Mouse (Mus musculus) kidney, postnatal 4 days (tissue): ENCODE measurements around the gene Stx7.
A peak's percentile ranks its signal among the peaks of the same experiment; 100 is the strongest.

Experiments
- DNase-seq, 2 experiments: peaks; one replicate each; pipeline ENCODE4 v3.0.0; 2021; ENCODE audit warnings: mixed read lengths in 2 of 2

Stx7 gene

GRCm38 (mm10) chr10:24167978-24168583 lies 19.0 kb downstream of the Stx7 start:
- DNase-seq: no peak

- peak in 1 of 2 experiments; percentile 22 for DNase-seq
These were observed 19.8 kb downstream of the Stx7 start for GRCm38 (mm10) chr10:24168854-24169253.

- no peak for DNase-seq
These were observed 22.9 kb downstream of the Stx7 start for GRCm38 (mm10) chr10:24171906-24172459.

GRCm38 (mm10) chr10:24173210-24174001 lies 24.3 kb downstream of the Stx7 start:
- DNase-seq: peak; percentile 54 to 65

GRCm38 (mm10) chr10:24190392-24190791 lies 41.3 kb downstream of the Stx7 start:
- DNase-seq: peak; percentile 37 to 49

- no peak for DNase-seq
These were observed 42.9 kb downstream of the Stx7 start for GRCm38 (mm10) chr10:24191977-24192376.

- DNase-seq: no peak
These were observed 50.2 kb downstream of the Stx7 start for GRCm38 (mm10) chr10:24199303-24199702.

GRCm38 (mm10) chr10:24200099-24200498 lies 51.0 kb downstream of the Stx7 start:
- no peak for DNase-seq

- DNase-seq: no peak
These were observed 61.0 kb downstream of the Stx7 start for GRCm38 (mm10) chr10:24210075-24210474.

GRCm38 (mm10) chr10:24213297-24213696 lies 64.2 kb downstream of the Stx7 start:
- no peak for DNase-seq

- DNase-seq: no peak
These were observed 68.6 kb downstream of the Stx7 start for GRCm38 (mm10) chr10:24217558-24218268.

- DNase-seq: no peak
These were observed 71.8 kb downstream of the Stx7 start for GRCm38 (mm10) chr10:24220931-24221330.

- DNase-seq: no peak
These were observed 73.8 kb downstream of the Stx7 start for GRCm38 (mm10) chr10:24222911-24223310.

- peak; percentile 62 to 74 for DNase-seq
These were observed 74.5 kb downstream of the Stx7 start, which contains the start of gene Moxd1 for GRCm38 (mm10) chr10:24223449-24224143. Moxd1 (plus strand) TSS chr10:24223517.

GRCm38 (mm10) chr10:24224591-24224990 lies 75.5 kb downstream of the Stx7 start:
- DNase-seq: no peak

- DNase-seq: no peak
These were observed 79.4 kb downstream of the Stx7 start for GRCm38 (mm10) chr10:24228318-24229183.

- no peak for DNase-seq
These were observed 83.2 kb downstream of the Stx7 start for GRCm38 (mm10) chr10:24232281-24232680.

- DNase-seq: no peak
These were observed 86.6 kb downstream of the Stx7 start for GRCm38 (mm10) chr10:24235426-24236283.
